Mouse (Mus musculus) intestine, postnatal 0 days (tissue): ENCODE results near the gene Npr1. TPM values are rescaled to one million over a fixed set of nuclear protein-coding genes. Genes with fewer than 3 reads are reported as not detected.

ENCODE experiments used
- ATAC-seq: fragments of 200-750 bp; cut with Nextera tagmentation; 2 replicates; pipeline ENCODE4 v1.8.0; 2017; ENCODE audit warnings: mild to moderate bottlenecking, moderate TSS enrichment, moderate library complexity
- H3K27ac ChIP-seq: fragments of 300-500 bp; sonication (generic); 2 replicates; pipeline ENCODE4 v1.5.1; 2014; ENCODE audit warnings: mild to moderate bottlenecking, low read depth, low read length, moderate library complexity
- H3K27me3 ChIP-seq: fragments of 300-500 bp; sonication (generic); replicated peaks from 2 replicates; pipeline ENCODE4 v1.6.1; 2014; ENCODE audit warnings: low read length, mixed read lengths; ENCODE audit not compliant: control insufficient read depth, insufficient read depth
- H3K36me3 ChIP-seq: fragments of 300-500 bp; sonication (generic); 2 replicates; pipeline ENCODE4 v1.6.1; 2014; ENCODE audit warnings: mild to moderate bottlenecking, moderate library complexity; ENCODE audit not compliant: control insufficient read depth, insufficient read depth
- H3K4me1 ChIP-seq: fragments of 300-500 bp; sonication (generic); replicated peaks from 2 replicates; pipeline ENCODE4 v1.6.1; 2014; ENCODE audit warnings: antibody characterized with exemption, low read length, mixed read lengths; ENCODE audit not compliant: control insufficient read depth, insufficient read depth
- H3K4me2 ChIP-seq: fragments of 300-500 bp; sonication (generic); replicated peaks from 2 replicates; pipeline ENCODE4 v1.6.1; 2014; ENCODE audit warnings: low read depth, mild to moderate bottlenecking, moderate library complexity
- H3K4me3 ChIP-seq: fragments of 300-500 bp; sonication (generic); 2 replicates; pipeline ENCODE4 v1.5.1; 2014; ENCODE audit warnings: low read depth, low read length
- H3K9ac ChIP-seq: fragments of 300-500 bp; sonication (generic); 2 replicates; pipeline ENCODE4 v1.6.1; 2014; ENCODE audit warnings: mild to moderate bottlenecking, low read depth, low read length
- H3K9me3 ChIP-seq: fragments of 300-500 bp; sonication (generic); 2 replicates; pipeline ENCODE4 v1.6.1; 2016; ENCODE audit warnings: mixed run types; ENCODE audit not compliant: control insufficient read depth
- CTCF ChIP-seq: sonication (generic); IDR thresholded peaks from 2 replicates; pipeline ENCODE4 v1.5.1; 2016; ENCODE audit warnings: low read depth, mild to moderate bottlenecking, control low read depth, antibody characterized with exemption, moderate library complexity
- WGBS: fragments of 180-500 bp; shearing (Covaris S2); extraction: QIAGEN DNeasy Blood & Tissue Kit; methylation state at CpG from one replicate; pipeline ENCODE4 v1.1.7; 2014; 5-methylcytosine and 5-hydroxymethylcytosine counted together
- polyA plus RNA-seq: library from polyadenylated mRNA; unstranded; fragments of >200 nt; fragmentation: Nextera tagmentation; extraction: Ambion mirVana; gene quantifications from 2 replicates; pipeline ENCODE4 v1.2.1, GENCODE M21; 2015

The Npr1 gene
- polyA plus RNA-seq, 1 experiment from 2014 or later: 3.4 TPM

GRCm38 (mm10) chr3:90512276-90512675, 46.6 kb upstream of the Npr1 start:
- Histone ChIP-seq H3K9ac (no peak overlapping the region), H3K27me3 (no peaks in the 10 kb centered on the region), H3K9me3 (no peaks in the 10 kb centered on the region), H3K4me1 (peaks cover 5% of the 10 kb centered on the region; the same call in 1 of the 2 replicates), H3K27ac (no peak overlapping the region), H3K4me2 (peak overlapping the region; percentile 83), H3K4me3 (no peak overlapping the region), H3K36me3 (no peaks in the 10 kb centered on the region)
- no peak for TF ChIP-seq CTCF
- ATAC-seq: no peak
- WGBS: 92% methylated on average over 5 of the region's 5 CpGs

DNA sequence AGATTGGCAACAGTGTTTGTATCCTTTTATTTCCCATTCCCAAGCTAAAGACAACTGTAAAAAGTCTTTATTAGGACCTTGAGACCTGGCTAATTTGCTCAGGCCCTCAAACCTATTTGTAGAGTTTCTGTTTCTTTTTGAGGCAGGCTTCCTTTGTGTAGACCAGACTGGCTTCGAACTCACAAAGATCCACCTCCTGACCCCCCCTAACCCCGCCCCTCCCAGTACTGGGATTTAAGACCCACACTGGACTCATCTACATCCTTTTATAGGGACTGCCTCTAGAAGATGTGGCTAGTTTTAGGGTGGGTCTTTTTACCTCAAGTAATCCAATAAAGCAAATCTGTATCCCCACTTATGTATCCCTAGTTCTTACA, 44.1 kb upstream of the Npr1 start:
- Histone ChIP-seq H3K9ac (no peak overlapping the region), H3K27me3 (no peaks in the 10 kb centered on the region)
- TF ChIP-seq CTCF: no peak

DNA sequence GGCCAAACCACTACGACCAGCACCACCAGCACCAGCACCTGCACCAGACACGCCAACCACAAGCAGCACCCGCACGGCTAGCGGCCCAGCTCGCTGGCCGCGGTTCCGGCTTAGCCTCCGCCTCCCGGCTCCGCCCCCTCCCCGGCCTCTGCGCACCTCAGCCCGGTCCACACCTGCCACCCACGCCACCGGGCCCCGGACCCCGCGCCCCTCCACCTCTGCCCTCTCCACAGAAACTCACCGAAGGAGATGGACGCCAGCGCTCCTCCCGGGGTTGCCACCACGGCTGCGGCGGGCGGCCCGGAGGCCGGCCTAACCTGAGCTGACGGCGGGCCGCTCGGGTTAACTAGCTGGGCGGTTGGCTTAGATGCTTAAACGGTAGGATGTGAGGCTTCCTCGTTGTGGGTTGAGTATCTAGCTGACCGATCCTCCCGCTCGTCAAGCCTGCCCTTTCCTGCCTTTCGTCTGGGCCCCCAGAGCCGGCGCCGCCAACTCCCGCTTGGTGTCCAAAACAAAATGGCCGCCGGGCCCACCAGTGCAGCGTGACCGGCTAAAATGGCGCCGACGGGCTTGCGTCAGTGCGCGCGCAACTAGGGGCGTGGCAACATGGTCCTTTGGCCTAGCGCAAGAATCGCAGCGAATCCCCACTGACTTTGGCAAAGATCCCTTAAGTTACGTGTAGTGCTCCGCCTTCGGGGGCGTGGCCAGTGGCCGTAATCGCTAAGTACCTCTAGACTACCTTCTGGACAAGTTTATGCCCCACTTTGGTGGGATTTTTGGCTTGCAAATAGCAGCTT, 43.5 kb upstream of the Npr1 start, which contains the start of gene Chtop:
Gene Chtop, minus strand, starts transcription at position 549 of the 797 bp plus-strand sequence.
- no peak for TF ChIP-seq CTCF

More for the DNA sequence above, 44.1 kb upstream of the Npr1 start:
- ATAC-seq: 0 out of 2 replicates have a peak, but pooled peaks have one; percentile 10
- Histone ChIP-seq H3K4me3 (peak overlapping the region; percentile 94), H3K4me2 (peak overlapping the region; percentile 78), H3K36me3 (peaks cover 21% of the 10 kb centered on the region), H3K4me1 (peaks cover 5% of the 10 kb centered on the region; the same call in 1 of the 2 replicates), H3K9me3 (no peaks in the 10 kb centered on the region), H3K27ac (peak overlapping the region; percentile 95)
- 13% methylated on average over 2 of the region's 2 CpGs for WGBS

DNA sequence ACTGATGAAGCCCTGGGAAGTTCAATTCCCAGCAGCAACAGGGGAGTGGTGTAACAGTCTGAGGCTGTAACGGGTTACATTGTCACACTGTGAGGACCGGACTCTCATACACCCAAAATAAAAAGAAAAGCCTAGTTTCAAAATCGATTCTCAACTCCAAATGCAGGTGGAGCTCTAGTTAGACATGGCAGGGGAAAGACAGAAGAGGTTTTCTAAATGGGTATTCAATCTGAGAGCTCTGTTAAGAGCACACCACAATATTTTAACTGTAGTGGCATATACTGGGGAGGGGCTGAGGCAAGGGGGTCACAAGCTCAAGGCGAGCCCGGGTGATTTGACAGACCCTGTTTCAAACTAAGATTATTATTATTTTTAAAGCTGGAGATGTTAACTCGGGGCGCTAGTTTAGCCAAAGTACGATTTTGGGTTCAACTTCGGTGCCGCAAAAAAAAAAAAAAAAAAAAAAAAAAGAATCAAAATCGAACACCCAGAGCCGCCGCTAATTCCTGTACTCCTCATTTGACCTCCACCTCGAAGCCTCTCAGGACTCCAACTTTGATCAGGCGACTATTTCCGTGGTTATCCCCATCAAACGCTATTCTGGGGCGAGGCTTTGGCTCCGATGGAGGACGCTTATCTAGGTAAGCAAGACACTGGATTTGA, 42.8 kb upstream of the Npr1 start:
- H3K4me2 ChIP-seq: peak overlapping the region; percentile 78
- 1% methylated on average over 20 of the region's 20 CpGs for WGBS
- peak overlapping the region; percentile 94 for H3K4me3 ChIP-seq
- peak overlapping the region; percentile 95 for H3K27ac ChIP-seq
- H3K4me1 ChIP-seq: peaks cover 5% of the 10 kb centered on the region; the same call in 1 of the 2 replicates
- 0 out of 2 replicates have a peak, but pooled peaks have one; percentile 23 for TF ChIP-seq CTCF
- peak overlapping the region; percentile 99 for H3K9ac ChIP-seq
- H3K36me3 ChIP-seq: peaks cover 26% of the 10 kb centered on the region
- H3K27me3 ChIP-seq: no peaks in the 10 kb centered on the region
- no peaks in the 10 kb centered on the region for H3K9me3 ChIP-seq
- ATAC-seq: no peak

More for the DNA sequence above, 43.5 kb upstream of the Npr1 start, which contains the start of gene Chtop:
- Histone ChIP-seq H3K4me2 (peak within 1 kb of the TSS; percentile 78), H3K4me1 (peaks cover 5% of the 10 kb centered on the region; the same call in 1 of the 2 replicates), H3K36me3 (peaks cover 24% of the 10 kb centered on the region), H3K9ac (peak within 1 kb of the TSS; percentile 99), H3K27ac (peak within 1 kb of the TSS; percentile 95), H3K9me3 (no peaks in the 10 kb centered on the region), H3K4me3 (peak within 1 kb of the TSS; percentile 94), H3K27me3 (no peaks in the 10 kb centered on the region)
- peak; percentile 91 for ATAC-seq
- under 1% methylated on average over 65 of the region's 66 CpGs for WGBS

- Histone ChIP-seq H3K4me3 (no peak overlapping the region), H3K9me3 (no peaks in the 10 kb centered on the region), H3K27ac (no peak overlapping the region), H3K36me3 (peaks cover 46% of the 10 kb centered on the region), H3K4me1 (peaks cover 5% of the 10 kb centered on the region; the same call in 1 of the 2 replicates), H3K4me2 (no peak overlapping the region), H3K27me3 (no peaks in the 10 kb centered on the region), H3K9ac (no peak overlapping the region)
- 65% methylated on average over 3 of the region's 3 CpGs for WGBS
- no peak for ATAC-seq
- no peak for TF ChIP-seq CTCF
These were observed 40.7 kb upstream of the Npr1 start for GRCm38 (mm10) chr3:90506362-90506761.

DNA sequence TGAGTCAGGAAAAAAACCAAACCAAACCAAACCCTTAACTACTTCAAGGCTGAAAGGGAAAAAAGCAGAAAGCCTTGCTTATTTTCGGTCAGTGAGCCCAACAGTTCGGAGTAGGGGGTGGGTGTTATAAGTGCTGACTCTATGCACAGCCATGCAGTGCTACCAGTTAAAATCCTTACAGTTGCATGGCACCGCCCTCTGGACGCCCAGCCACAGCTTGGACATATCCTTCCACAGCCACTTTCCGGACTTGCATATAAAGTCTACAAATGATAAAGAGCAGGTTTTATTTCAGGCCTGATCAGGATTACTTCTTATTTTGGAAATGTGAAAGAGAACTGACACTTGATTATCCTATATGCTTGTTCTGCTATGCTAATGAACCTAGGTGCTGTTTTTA, 39.5 kb upstream of the Npr1 start:
- peaks cover 5% of the 10 kb centered on the region; the same call in 1 of the 2 replicates for H3K4me1 ChIP-seq
- H3K36me3 ChIP-seq: peaks cover 55% of the 10 kb centered on the region
- H3K4me2 ChIP-seq: no peak overlapping the region
- H3K27ac ChIP-seq: no peak overlapping the region
- no peak for ATAC-seq
- no peak overlapping the region for H3K9ac ChIP-seq
- H3K9me3 ChIP-seq: no peaks in the 10 kb centered on the region
- 92% methylated on average over 5 of the region's 5 CpGs for WGBS
- no peaks in the 10 kb centered on the region for H3K27me3 ChIP-seq
- no peak overlapping the region for H3K4me3 ChIP-seq
- no peak for TF ChIP-seq CTCF
